Comparison of ENCODE assay signal across 16 mouse cellular contexts in genomic region chr7:127011717-127012116, GRCm38 (mm10). TPM values are rescaled to one million over a fixed set of nuclear protein-coding genes. Genes with fewer than 3 reads are reported as not detected.
DNase-seq lines count a peak whose midpoint lies in the region; ATAC-seq and TF ChIP-seq lines count a peak whose summit lies in the region.
"Had no signal": no experiment of that assay in that cellular context is flagged by ENCODE, and none has a peak within 500 bp of the region (broad histone marks: within the 10 kb centered on the region; RNA-seq: fewer than 3 reads in every experiment).

No protein-coding gene starts in this region.

- no peak overlapping the region for H3K9ac ChIP-seq in lung, embryonic 14.5 days
- H3K9ac ChIP-seq: heart, embryonic 12.5 days; hindbrain, embryonic 15.5 days; neural tube, embryonic 12.5 days had no signal

- H3K36me3 ChIP-seq in lung, embryonic 14.5 days (ENCODE audit: insufficient read depth) = peaks cover 38% of the 10 kb centered on the region
- H3K36me3 ChIP-seq in small intestine, adult 2 months (ENCODE audit: control insufficient read depth, insufficient read depth, low read length) = peaks cover 7% of the 10 kb centered on the region

- no peak overlapping the region for H3K27ac ChIP-seq in lung, embryonic 14.5 days (ENCODE audit: low read depth)
- H3K27ac ChIP-seq in small intestine, adult 2 months (ENCODE audit: insufficient read depth, low read depth, low read length) = peak overlapping the region; percentile 11
- H3K27ac ChIP-seq: hindbrain, embryonic 15.5 days; neural tube, embryonic 12.5 days had no signal

- DNase-seq in cerebellum, postnatal 10 days = peak; percentile 36 to 50
- no peak for DNase-seq in cerebellum, postnatal 36 days
- DNase-seq in lung, embryonic 14.5 days = no peak
- no peak for DNase-seq in lung, adult 2 months
- DNase-seq in R1 (ENCODE audit: low read depth, low spot score) = peak; percentile 61
- no peak for DNase-seq in right cerebral cortex, postnatal 10 days (ENCODE audit: low spot score in 2 of 2)
- DNase-seq: kidney, adult 8-10 months; kidney, postnatal 36 days; thymus, postnatal 25 days had no signal

- 79% methylated on average over 2 of the region's 2 CpGs for WGBS in lung, embryonic 14.5 days
- WGBS in lung, adult 2 months = 61% methylated on average over 2 of the region's 2 CpGs
- WGBS in small intestine, adult 2 months = 62% methylated on average over 2 of the region's 2 CpGs

- no peak for TF ChIP-seq POLR2A in lung, adult 2 months (IDR thresholded peaks at IDR 0.05; ENCODE audit: borderline replicate concordance, extremely low read depth, low read depth, low read length)
- TF ChIP-seq POLR2A in small intestine, adult 2 months (IDR thresholded peaks at IDR 0.05; ENCODE audit: low read depth, low read length) = no peak

- H3K9me3 ChIP-seq in lung, embryonic 14.5 days (ENCODE audit: low read depth, low read length) = no peaks in the 10 kb centered on the region
- H3K9me3 ChIP-seq: G1E; heart, embryonic 12.5 days; hindbrain, embryonic 15.5 days; neural tube, embryonic 12.5 days had no signal

- H3K4me2 ChIP-seq in lung, embryonic 14.5 days = no peak overlapping the region
- H3K4me2 ChIP-seq: heart, embryonic 12.5 days; hindbrain, embryonic 15.5 days; neural tube, embryonic 12.5 days had no signal

- peaks cover 5% of the 10 kb centered on the region; the same call in 1 of the 2 replicates for H3K4me1 ChIP-seq in lung, embryonic 14.5 days (ENCODE audit: insufficient read depth)
- peaks cover 21% of the 10 kb centered on the region for H3K4me1 ChIP-seq in lung, adult 2 months (ENCODE audit: control insufficient read depth, insufficient read depth, low read length)
- H3K4me1 ChIP-seq in small intestine, adult 2 months (ENCODE audit: control insufficient read depth, insufficient read depth, insufficient read length, low read length) = peaks cover 49% of the 10 kb centered on the region

- no peak for ATAC-seq in lung, embryonic 14.5 days (ENCODE audit: insufficient read depth)
- ATAC-seq: forebrain, embryonic 14.5 days; lung, postnatal 0 days had no signal

- TF ChIP-seq CTCF in lung, embryonic 14.5 days (IDR thresholded peaks at IDR 0.05; ENCODE audit: low read depth) = 0 out of 2 replicates have a peak, but pooled peaks have one; percentile 7
- TF ChIP-seq CTCF in lung, adult 2 months (IDR thresholded peaks at IDR 0.05; ENCODE audit: insufficient read depth, low read length) = no peak
- no peak; the same call in 1 of the 2 replicates for TF ChIP-seq CTCF in small intestine, adult 2 months (IDR thresholded peaks at IDR 0.05; ENCODE audit: extremely low read depth, insufficient read length, insufficient replicate concordance, low read depth, low read length)

- no peak overlapping the region for H3K4me3 ChIP-seq in lung, embryonic 14.5 days (ENCODE audit: low read depth, low read length)
- no peak overlapping the region for H3K4me3 ChIP-seq in lung, adult 2 months (replicated peaks; ENCODE audit: extremely low read depth, low read depth, low read length)
- H3K4me3 ChIP-seq in small intestine, adult 2 months (ENCODE audit: low read depth, low read length) = no peak overlapping the region
- H3K4me3 ChIP-seq: heart, embryonic 12.5 days; hindbrain, embryonic 15.5 days; neural tube, embryonic 12.5 days had no signal

- H3K27me3 ChIP-seq in lung, embryonic 14.5 days (ENCODE audit: insufficient read depth, low read length) = no peaks in the 10 kb centered on the region
- no peaks in the 10 kb centered on the region for H3K27me3 ChIP-seq in small intestine, adult 2 months (ENCODE audit: control insufficient read depth, insufficient read depth, low read length)
- H3K27me3 ChIP-seq: heart, embryonic 12.5 days; hindbrain, embryonic 15.5 days; neural tube, embryonic 12.5 days had no signal

RNA-seq across cellular contexts. Expression of gene Mvp, which starts 2.7 kb away (rescaled TPM):
- 7.7 and 8.0 TPM in 2 replicates for polyA plus RNA-seq in lung, embryonic 14.5 days (2014; fragmentation: Nextera tagmentation; extraction: Ambion mirVana)
- polyA plus RNA-seq in lung, adult 2 months (2012; rRNA removed) = 82.2 and 125 TPM in 2 replicates
- 148 and 353 TPM in 2 replicates for polyA plus RNA-seq in small intestine, adult 2 months (2012; rRNA removed)

RNA-seq across cellular contexts. Expression of gene Pagr1b, which starts 4.6 kb away (rescaled TPM):
- 0.85 TPM in 1 of 2 replicates, not detected in the other for polyA plus RNA-seq in lung, embryonic 14.5 days (2014; fragmentation: Nextera tagmentation; extraction: Ambion mirVana)
- polyA plus RNA-seq in lung, adult 2 months (2012; rRNA removed) = 2.6 and 2.8 TPM in 2 replicates
- polyA plus RNA-seq in small intestine, adult 2 months (2012; rRNA removed) = 0.76 and 2.9 TPM in 2 replicates
- polyA plus RNA-seq: heart, embryonic 12.5 days; hindbrain, embryonic 15.5 days; neural tube, embryonic 12.5 days had no signal

RNA-seq across cellular contexts. Expression of gene Pagr1a, which starts 5.4 kb away (rescaled TPM):
- 21.9 and 44.5 TPM in 2 replicates for polyA plus RNA-seq in lung, embryonic 14.5 days (2014; fragmentation: Nextera tagmentation; extraction: Ambion mirVana)
- polyA plus RNA-seq in lung, adult 2 months (2012; rRNA removed) = 5.7 and 7.5 TPM in 2 replicates
- polyA plus RNA-seq in small intestine, adult 2 months (2012; rRNA removed) = 1.6 and 3.7 TPM in 2 replicates

RNA-seq across cellular contexts. Expression of gene Gm42742, which starts 9.2 kb away (rescaled TPM):
- polyA plus RNA-seq in lung, embryonic 14.5 days (2014; fragmentation: Nextera tagmentation; extraction: Ambion mirVana) = 37.4 and 54.0 TPM in 2 replicates
- 26.5 and 38.8 TPM in 2 replicates for polyA plus RNA-seq in lung, adult 2 months (2012; rRNA removed)
- 9.5 and 26.4 TPM in 2 replicates for polyA plus RNA-seq in small intestine, adult 2 months (2012; rRNA removed)

RNA-seq across cellular contexts. Expression of gene Prrt2, which starts 9.3 kb away (rescaled TPM):
- polyA plus RNA-seq in lung, embryonic 14.5 days (2014; fragmentation: Nextera tagmentation; extraction: Ambion mirVana) = 4.7 and 5.9 TPM in 2 replicates
- 8.1 and 9.8 TPM in 2 replicates for polyA plus RNA-seq in lung, adult 2 months (2012; rRNA removed)
- 1.3 and 2.7 TPM in 2 replicates for polyA plus RNA-seq in small intestine, adult 2 months (2012; rRNA removed)

Comparison
In these comparisons a context has a peak if more than half of its experiments do, and no peak if none do; other contexts are left out.
1. DNase-seq: peak in cerebellum, postnatal 10 days (2 of 2) and R1 (single experiment); none in cerebellum, postnatal 36 days (0 of 2), lung, embryonic 14.5 days (single experiment), lung, adult 2 months (single experiment) and right cerebral cortex, postnatal 10 days (0 of 2).